Mouse (Mus musculus) gastrocnemius, adult 18-20 months (tissue): ENCODE measurements around the gene Fbxo2. TPM values are rescaled to one million over a fixed set of nuclear protein-coding genes. Genes with fewer than 3 reads are reported as not detected.
"Not testable (repeated sequence)": the region's sequence is repeated elsewhere in the genome, so short reads cannot be mapped to it uniquely, and the experiment has no call there.

ENCODE experiments used
- DNase-seq: peaks from one replicate; pipeline ENCODE4 v3.0.0; 2021; ENCODE audit warnings: low spot score
- long read RNA-seq, 2 experiments: library from polyadenylated mRNA; stranded (forward); transcript quantifications; one replicate each; pipeline ENCODE4 v2.0.0; 2021
- total RNA-seq, 2 experiments: library from RNA; stranded (reverse); gene quantifications; 2 replicates each; pipeline ENCODE4 v1.2.3; 2021

Fbxo2 gene
- total RNA-seq, result under 1 TPM; 0.18 to 0.28 TPM
- long read RNA-seq, experiment 1, partial matches to known transcripts, result 1 of 1 reads
- long read RNA-seq, experiment 1, other reads (novel, unspliced or antisense), result 0 of 1 reads
- long read RNA-seq, experiment 2, result 0 reads

DNA sequence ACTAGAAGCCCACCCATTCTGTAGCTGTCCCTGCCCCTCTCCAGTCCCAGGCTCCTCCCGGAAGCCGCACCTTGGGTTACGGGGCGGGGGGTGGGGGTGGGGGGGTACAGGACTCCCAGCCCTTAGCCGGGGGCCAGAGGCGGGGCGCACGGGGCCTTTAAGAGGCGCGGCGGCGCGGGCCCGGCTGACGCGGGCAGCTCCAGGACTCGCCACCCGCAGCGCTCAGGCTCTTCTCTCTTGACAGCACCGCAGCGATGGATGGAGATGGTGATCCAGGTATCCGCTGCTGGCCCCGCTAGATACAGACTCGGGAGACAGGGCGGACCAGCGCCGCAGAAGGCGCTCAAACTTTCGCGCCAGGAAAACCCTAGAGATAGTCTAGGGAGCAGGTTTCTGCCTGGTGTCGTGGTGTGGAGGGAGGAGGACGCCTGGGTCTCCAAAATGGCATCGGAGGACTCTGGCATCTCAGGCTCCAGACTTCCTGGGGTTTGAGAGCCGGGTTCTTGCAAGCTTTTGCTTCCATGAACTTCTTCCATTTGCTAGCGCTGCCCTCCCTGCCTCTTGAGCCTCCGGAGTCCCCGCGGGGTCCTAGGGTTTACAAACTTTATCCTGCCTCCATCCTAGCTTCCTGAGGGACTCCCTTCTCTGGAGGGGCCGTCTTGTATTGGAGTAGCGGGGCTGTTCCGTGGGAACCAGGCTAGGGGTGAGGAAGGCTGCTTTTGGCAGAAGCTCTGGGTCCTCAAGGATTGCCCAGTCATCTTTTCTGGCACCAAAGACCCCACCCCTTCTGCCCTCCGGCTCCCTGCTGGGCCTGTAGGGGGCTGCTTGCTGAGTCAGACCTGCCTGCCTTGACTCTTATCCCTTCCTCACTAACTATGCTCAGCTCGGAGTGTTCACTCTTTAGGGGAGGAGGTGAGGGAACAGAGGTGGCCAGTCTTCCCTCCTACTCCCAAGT, at the start of gene Fbxo2, which contains the start of gene Fbxo44:
Gene Fbxo2 (plus strand): TSS at position 186 of the 955 bp plus-strand sequence.
Gene Fbxo44 (minus strand): TSS at position 47 of the 955 bp plus-strand sequence.
- DNase-seq, result no peak

GRCm38 (mm10) chr4:148112519-148112918, 47.9 kb upstream of the Fbxo2 start:
- no peak for DNase-seq

DNA sequence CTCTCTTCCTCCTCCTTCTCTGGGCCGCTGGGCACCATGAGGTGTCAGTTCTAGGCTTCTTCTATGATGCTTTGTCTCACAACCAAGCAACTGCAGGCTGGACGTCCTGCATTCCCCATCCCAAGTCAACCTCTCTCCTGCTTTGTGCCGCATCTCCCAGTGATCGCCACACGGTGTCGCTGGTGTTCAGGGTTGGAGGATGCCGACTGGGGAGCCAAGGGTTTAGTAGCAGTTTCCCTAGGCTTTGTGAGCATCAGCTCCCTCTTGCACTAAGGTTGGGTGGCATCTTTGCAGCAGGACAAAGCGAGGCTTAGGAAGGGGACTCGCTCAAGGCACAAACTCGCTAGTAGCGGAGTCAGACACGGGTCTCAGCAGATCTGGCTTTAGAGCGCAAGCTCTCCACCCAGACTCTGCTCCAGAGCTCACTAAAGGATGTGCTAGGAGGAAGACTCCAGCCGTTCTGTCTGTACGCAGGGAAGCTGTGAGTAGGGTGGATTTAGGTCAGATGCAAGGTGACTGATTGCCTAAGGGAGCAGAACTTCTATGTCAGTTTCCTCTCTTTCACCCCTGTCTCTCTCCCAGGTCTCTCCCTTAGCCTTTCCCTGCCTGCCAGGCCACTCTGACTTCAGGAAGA, 45.5 kb upstream of the Fbxo2 start:
- DNase-seq, result peak; percentile 87

GRCm38 (mm10) chr4:148115467-148115866, 45.0 kb upstream of the Fbxo2 start:
- DNase-seq, result peak; percentile 29

GRCm38 (mm10) chr4:148116657-148117056, 43.8 kb upstream of the Fbxo2 start:
- DNase-seq, result no peak

GRCm38 (mm10) chr4:148117392-148117791, 43.0 kb upstream of the Fbxo2 start:
- no peak for DNase-seq

DNA sequence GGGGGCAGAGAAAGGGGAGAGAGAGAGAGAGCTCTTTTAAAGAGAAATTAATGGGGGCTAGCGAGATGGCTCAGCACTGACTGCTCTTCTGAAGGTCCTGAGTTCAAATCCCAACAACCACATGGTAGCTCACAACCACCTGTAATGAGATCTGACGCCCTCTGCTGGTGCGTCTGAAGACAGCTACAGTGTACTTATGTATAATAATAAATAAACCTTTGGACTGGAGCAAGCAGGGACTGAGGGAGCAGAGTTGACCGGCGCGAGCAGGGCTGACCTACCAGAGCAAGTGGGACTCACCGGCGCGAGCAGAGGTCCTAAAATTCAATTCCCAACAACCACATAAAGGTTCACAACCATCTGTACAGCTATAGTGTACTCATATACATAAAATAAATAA, 40.8 kb upstream of the Fbxo2 start:
- not testable (repeated sequence) for DNase-seq

DNA sequence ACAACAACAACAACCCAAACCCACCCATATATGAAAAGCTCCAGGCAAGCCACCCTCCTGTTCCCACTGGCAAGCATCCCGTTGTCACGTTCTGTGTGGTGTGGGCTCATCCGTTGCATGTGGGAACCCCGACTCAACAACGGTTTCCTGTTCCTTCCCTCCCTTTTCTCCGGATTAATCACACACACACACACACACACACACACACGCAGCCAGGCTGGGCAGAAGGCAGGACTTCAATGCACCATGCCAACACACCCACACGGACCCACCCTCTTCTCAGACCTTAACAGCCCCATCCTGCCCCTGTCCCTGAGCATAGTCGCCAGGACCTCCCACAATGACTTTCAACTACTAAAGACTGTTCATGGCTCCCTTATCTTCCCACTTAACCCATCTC, 39.9 kb upstream of the Fbxo2 start:
- no peak for DNase-seq

DNA sequence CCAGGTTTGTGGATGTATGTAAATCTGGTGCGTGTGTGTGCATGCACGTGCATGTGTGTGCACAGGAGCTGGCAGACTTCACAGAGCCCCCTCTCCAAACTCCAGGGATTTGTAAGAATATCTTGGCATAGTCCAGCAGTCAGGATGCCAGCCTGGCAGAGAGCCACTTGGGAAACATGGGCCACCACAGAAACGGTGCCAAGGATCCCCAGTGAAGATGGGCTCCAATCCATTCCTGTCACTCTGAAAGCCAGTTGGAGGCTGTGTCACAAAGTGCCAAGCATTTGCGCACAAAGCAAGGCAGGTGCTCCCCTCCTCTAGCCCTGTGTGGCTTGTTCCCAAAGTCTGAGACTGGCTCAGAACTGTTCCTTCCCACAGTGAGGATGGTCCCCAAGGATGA, 39.1 kb upstream of the Fbxo2 start:
- no peak for DNase-seq

DNA sequence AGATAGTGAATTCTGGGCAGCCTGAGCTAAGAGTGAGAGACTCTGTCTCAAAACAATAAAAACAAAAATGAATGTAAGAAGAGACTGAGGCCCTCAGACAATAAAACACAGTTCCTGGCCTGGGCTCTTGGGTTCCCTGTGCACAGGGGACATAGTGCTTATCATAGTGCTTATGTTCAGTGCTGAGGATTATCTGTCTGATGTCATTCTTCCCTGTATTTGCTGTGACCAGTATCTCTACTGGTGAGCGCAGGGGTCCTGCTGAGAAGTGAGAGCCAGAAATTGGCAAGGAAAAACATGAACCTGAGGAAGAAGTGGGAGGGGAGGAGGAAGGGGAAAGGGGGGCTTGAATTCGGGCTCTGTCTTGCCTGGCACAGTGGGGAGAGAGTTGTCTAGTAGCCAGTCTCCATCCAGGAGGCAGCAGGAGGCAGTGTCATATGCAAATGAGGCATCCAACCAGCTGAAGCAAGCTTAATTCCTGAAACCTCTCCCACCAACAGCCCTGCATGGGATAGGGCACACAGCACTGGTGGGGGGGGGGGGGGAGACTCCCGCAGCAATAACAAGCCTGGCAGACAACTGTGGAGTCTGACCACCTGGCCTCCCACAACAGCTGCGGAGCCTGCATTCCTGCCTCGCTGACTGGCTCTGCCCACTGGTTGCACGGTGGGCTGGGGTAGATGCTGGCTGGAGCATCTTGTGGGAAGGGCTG, 38.3 kb upstream of the Fbxo2 start:
- no peak for DNase-seq

DNA sequence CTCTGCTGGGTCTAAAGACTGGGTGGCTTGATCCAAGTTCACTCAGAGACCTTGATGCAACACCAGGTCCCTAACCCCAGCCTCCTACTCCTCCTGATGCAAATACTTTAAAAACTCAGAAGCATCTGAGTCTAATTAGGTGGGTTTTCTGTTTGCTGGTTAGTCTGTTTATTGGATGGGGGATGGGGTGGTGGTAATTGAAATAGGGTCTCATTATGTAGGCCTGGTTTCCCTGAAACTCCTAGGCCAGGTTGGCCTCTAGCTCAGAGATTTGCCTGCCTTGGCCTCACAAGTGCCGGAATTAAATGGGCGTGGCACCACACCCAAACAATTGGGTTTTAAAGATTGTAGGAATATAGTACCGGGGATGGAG, 37.7 kb upstream of the Fbxo2 start:
- DNase-seq, result no peak

DNA sequence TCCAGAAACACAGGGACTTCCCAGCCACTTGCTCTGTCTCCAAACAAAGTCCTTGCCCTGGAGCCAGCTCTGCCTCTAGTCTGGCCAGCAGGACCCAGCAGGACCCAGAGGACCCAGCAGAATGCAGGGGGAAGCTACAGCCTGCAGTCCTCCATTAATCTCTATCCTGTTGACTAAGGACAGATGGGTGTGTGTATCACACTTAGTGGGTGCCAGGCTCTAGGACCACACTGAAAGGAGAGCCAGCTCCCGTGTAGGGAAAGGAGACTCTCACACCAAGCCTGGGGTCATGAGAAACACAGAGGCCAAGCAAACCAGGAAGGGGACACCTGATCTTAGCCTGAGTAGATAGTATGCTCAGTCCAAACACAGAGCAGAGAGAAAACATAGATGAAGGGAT, 32.2 kb upstream of the Fbxo2 start:
- no peak for DNase-seq

- DNase-seq, result no peak
These were observed 31.7 kb upstream of the Fbxo2 start for GRCm38 (mm10) chr4:148128672-148129071.

- no peak for DNase-seq
These were observed 30.3 kb upstream of the Fbxo2 start, which contains the start of gene Mad2l2 for GRCm38 (mm10) chr4:148130133-148130532. TSS of gene Mad2l2 (plus strand) at chr4:148130384.

DNA sequence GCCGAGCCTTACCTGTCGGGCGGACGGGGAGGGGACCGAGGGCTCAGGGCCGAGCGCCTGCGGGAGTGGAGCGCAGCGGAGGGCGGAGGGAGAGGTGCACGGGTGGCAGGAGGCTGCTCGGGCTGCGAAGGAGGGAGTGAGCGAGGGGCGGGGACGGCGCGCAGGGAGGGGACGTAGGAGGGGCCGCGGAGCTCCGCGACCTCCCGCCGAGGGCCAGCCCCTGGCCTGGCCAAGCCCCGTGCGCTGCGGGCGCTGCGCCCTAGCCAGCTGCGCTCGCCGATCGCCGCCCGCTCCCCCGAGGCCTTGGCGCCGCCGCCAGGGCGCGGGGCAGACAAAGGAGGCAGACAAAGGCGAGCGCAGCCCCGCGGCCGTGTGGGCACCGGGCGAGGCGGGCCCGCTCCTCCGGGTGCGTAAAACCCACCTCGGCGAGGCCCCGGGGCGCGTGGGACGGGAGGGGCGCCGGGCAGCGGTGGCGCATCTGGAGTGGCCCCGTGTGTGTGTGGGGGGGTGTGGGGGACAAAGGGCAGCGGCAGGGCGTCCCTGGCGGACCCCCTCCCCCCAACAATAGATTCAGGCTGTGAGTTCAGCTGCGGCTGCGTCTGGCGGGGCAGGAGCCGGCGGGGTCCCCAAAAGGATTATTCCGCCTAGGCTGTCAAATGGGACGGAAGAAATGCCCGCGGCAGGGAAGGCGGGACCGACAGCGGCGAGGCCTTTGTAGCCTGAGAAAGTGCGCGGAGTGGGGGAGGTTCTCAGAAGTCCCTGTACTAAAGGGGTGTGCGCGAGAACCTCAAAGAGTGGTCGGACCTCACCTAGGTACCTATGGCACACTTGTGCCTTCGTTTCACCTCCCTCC, 29.6 kb upstream of the Fbxo2 start, which contains the start of gene Draxin:
Gene Draxin (minus strand): TSS at position 138 of the 853 bp plus-strand sequence.
- no peak for DNase-seq

- no peak for DNase-seq
These were observed 28.8 kb upstream of the Fbxo2 start for GRCm38 (mm10) chr4:148131497-148132081.

- no peak for DNase-seq
These were observed 25.4 kb upstream of the Fbxo2 start for GRCm38 (mm10) chr4:148134988-148135387.

DNA sequence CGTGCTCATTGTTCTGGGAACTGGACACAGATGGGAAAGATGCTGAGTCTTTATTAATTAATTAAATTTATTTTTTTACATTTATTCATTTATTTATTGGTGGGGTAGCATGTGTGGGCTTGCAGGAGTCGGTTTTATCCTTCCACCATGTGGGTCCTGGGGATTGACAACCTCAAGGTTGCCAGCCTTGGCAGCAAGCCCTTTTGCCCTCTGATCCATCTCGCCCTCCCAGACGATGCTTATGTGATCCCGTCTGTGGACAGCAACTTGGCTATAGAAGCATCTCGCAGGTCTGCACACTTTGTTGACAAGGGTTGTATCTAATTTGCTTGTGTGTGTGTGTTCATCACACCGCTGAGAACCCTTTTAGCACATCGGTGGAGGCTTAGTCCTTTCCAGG, 22.9 kb upstream of the Fbxo2 start:
- no peak for DNase-seq

GRCm38 (mm10) chr4:148139767-148140097, 20.7 kb upstream of the Fbxo2 start:
- DNase-seq, result no peak
